Mouse (Mus musculus) CD4-positive naive resting alpha-beta T cell, adult 57 days (primary cell): ENCODE data around the gene Usp32. TPM values are rescaled to one million over a fixed set of nuclear protein-coding genes. Genes with fewer than 3 reads are reported as not detected.

Experiments
- total RNA-seq: library from RNA; stranded (reverse); gene quantifications from one replicate; pipeline ENCODE4 v1.2.4, GENCODE M21; 2023

Usp32 gene
- total RNA-seq: 36.5 TPM

GRCm38 (mm10) chr11:85139581-85140540 is at the start of gene Usp32:
Gene Usp32, minus strand, starts transcription at chr11:85140161.

GRCm38 (mm10) chr11:85170058-85170740 is 30.2 kb upstream of the Usp32 start, which contains the start of gene 1700125H20Rik:
Gene 1700125H20Rik, plus strand, starts transcription at chr11:85170404.

GRCm38 (mm10) chr11:84957591-84958270 is 182.2 kb downstream of the Usp32 start, which contains the start of gene Car4:
Gene Car4, plus strand, starts transcription at chr11:84957786.

Other genes with a start within 250 kb of the Usp32 start
- gene Znhit3, start 223.8 kb downstream of the Usp32 start, total RNA-seq: 25.6 TPM
- not detected for gene Car4, start 182.4 kb downstream of the Usp32 start, total RNA-seq
- gene 1700125H20Rik, start 30.2 kb upstream of the Usp32 start, total RNA-seq: not detected
- 25.6 TPM for gene Appbp2, start 95.0 kb upstream of the Usp32 start, total RNA-seq
- gene Ppm1d, start 171.1 kb upstream of the Usp32 start, total RNA-seq: 31.2 TPM
- gene Bcas3, start 213.0 kb upstream of the Usp32 start, total RNA-seq: 68.0 TPM